Mouse (Mus musculus): ENCODE measurements around the gene Olfr228.
"Not testable (repeated sequence)": the region's sequence is repeated elsewhere in the genome, so short reads cannot be mapped to it uniquely, and the experiment has no call there.

Olfr228 gene

GRCm38 (mm10) chr2:86487286-86487685, at the start of gene Olfr228:
Gene Olfr228, minus strand, starts transcription at chr2:86487386.
- no peak for DNase-seq (ENCODE audit: low read depth, low spot score)

GRCm38 (mm10) chr2:86530991-86531390, 43.8 kb upstream of the Olfr228 start:
- DNase-seq (ENCODE audit: low read depth, low spot score), result no peak

GRCm38 (mm10) chr2:86508161-86508560, 21.0 kb upstream of the Olfr228 start, which contains the start of gene Olfr1076:
Gene Olfr1076, plus strand, starts transcription at chr2:86508461.
- no peak for DNase-seq (ENCODE audit: low read depth, low spot score)

GRCm38 (mm10) chr2:86464442-86465109, 22.6 kb downstream of the Olfr228 start:
- DNase-seq (ENCODE audit: low read depth, low spot score), result no peak

- no peak for DNase-seq (ENCODE audit: low read depth, low spot score)
These were observed 26.8 kb downstream of the Olfr228 start for GRCm38 (mm10) chr2:86460434-86460833.

GRCm38 (mm10) chr2:86456169-86456568, 31.0 kb downstream of the Olfr228 start, which contains the start of gene Olfr1066:
Gene Olfr1066, minus strand, starts transcription at chr2:86456269.
- no peak for DNase-seq (ENCODE audit: low read depth, low spot score)

GRCm38 (mm10) chr2:86450491-86450890, 36.7 kb downstream of the Olfr228 start, which contains the start of gene Olfr1065:
Gene Olfr1065, minus strand, starts transcription at chr2:86450591.
- DNase-seq (ENCODE audit: low read depth, low spot score), result not testable (repeated sequence)

- not testable (repeated sequence) for DNase-seq (ENCODE audit: low read depth, low spot score)
These were observed 45.1 kb downstream of the Olfr228 start for GRCm38 (mm10) chr2:86442101-86442500.

Measured in A20 (cell line).